Mouse (Mus musculus): ENCODE measurements around the gene Epo. TPM values are rescaled to one million over a fixed set of nuclear protein-coding genes. Genes with fewer than 3 reads are reported as not detected.
A peak's percentile ranks its signal among the peaks of the same experiment; 100 is the strongest.

Gene Epo
- polyA plus RNA-seq, 1 experiment from 2014 or later, result 0.96 TPM

DNA sequence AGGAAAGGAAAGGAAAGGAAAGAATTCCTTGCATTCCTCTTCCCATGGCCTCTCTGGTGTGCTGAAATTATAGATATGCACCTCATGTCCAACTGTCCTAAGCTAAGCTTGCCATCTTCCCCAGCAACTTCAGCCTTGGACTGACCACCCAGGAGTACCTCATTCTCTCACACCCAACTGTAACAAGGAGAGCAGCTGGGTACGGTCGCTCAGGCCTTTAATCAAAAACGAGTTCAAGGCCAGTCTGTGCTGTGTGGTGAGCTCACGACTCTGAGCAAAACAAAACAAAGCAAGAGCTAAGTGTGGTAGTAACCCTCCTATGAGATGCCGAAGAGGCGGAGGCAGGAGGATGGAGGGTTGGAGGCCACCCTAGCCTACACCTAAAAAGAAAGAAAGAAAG, 7.9 kb upstream of the Epo start:
- ATAC-seq (ENCODE audit: low read depth) (no peak), DNase-seq (no peak)
- H3K27me3 ChIP-seq, result peaks cover 13% of the 10 kb centered on the region; the same call in 1 of the 2 replicates
- H3K4me3 ChIP-seq (replicated peaks), result no peak overlapping the region
- H3K27ac ChIP-seq, result no peak overlapping the region
- H3K4me1 ChIP-seq (replicated peaks), result no peaks in the 10 kb centered on the region
- 69% methylated on average over 6 of the region's 6 CpGs for WGBS (ENCODE audit: insufficient replicate concordance)
- H3K36me3 ChIP-seq, result no peaks in the 10 kb centered on the region
- H3K4me2 ChIP-seq, result no peak overlapping the region
- H3K9ac ChIP-seq, result no peak overlapping the region
- no peaks in the 10 kb centered on the region for H3K9me3 ChIP-seq (replicated peaks)

- H3K9me3 ChIP-seq (replicated peaks), result no peaks in the 10 kb centered on the region
- DNase-seq, result no peak
- peaks cover 9% of the 10 kb centered on the region; the same call in 1 of the 2 replicates for H3K27me3 ChIP-seq
- H3K4me3 ChIP-seq (replicated peaks), result no peak overlapping the region
- H3K9ac ChIP-seq, result no peak overlapping the region
- WGBS (ENCODE audit: insufficient replicate concordance), result 67% methylated on average over 7 of the region's 7 CpGs
- H3K4me1 ChIP-seq (replicated peaks), result 0 out of 2 replicates have a peak, but pooled peaks cover 4% of the 10 kb centered on the region
- H3K36me3 ChIP-seq, result no peaks in the 10 kb centered on the region
- H3K27ac ChIP-seq, result no peak overlapping the region
- ATAC-seq (ENCODE audit: low read depth), result no peak
- no peak overlapping the region for H3K4me2 ChIP-seq
Observed at GRCm38 (mm10) chr5:137539291-137539801, 6.3 kb upstream of the Epo start.

- Histone ChIP-seq H3K27ac (no peak overlapping the region), H3K4me3 (replicated peaks) (no peak overlapping the region), H3K9me3 (replicated peaks) (no peaks in the 10 kb centered on the region), H3K36me3 (no peaks in the 10 kb centered on the region), H3K4me2 (no peak overlapping the region), H3K4me1 (replicated peaks) (peaks cover 10% of the 10 kb centered on the region), H3K27me3 (peaks cover 9% of the 10 kb centered on the region; the same call in 1 of the 2 replicates), H3K9ac (no peak overlapping the region)
- WGBS (ENCODE audit: insufficient replicate concordance), result 48% methylated on average over 4 of the region's 4 CpGs
- DNase-seq (no peak), ATAC-seq (ENCODE audit: low read depth) (no peak)
Observed at GRCm38 (mm10) chr5:137537461-137537860, 4.4 kb upstream of the Epo start.

DNA sequence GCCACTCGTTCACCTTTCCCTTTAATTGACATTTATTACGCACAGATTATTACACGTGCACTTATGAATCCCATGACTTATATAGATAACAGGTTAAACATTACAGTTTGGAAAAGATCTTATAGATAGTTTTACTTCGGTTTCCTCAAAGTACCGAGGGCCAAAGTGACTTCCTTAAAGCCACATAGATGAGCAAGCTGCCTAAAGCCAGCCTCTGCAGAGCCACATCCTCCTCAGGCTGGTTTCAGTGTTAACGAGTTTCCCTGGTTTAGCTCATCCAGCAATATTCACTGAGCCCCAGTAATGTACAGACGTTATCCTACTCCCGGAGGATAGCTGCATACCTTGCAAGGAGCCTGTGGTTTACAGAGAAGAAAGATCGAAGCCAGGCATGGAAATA, 2.3 kb upstream of the Epo start:
- no peak for ATAC-seq (ENCODE audit: low read depth)
- peaks cover 29% of the 10 kb centered on the region for H3K4me1 ChIP-seq (replicated peaks)
- H3K36me3 ChIP-seq, result peaks cover 3% of the 10 kb centered on the region
- 56% methylated on average over 9 of the region's 9 CpGs for WGBS (ENCODE audit: insufficient replicate concordance)
- no peak overlapping the region for H3K9ac ChIP-seq
- H3K4me3 ChIP-seq (replicated peaks), result no peak overlapping the region
- no peak for DNase-seq
- peaks cover 9% of the 10 kb centered on the region; the same call in 1 of the 2 replicates for H3K27me3 ChIP-seq
- no peak overlapping the region for H3K4me2 ChIP-seq
- no peaks in the 10 kb centered on the region for H3K9me3 ChIP-seq (replicated peaks)
- no peak overlapping the region for H3K27ac ChIP-seq

DNA sequence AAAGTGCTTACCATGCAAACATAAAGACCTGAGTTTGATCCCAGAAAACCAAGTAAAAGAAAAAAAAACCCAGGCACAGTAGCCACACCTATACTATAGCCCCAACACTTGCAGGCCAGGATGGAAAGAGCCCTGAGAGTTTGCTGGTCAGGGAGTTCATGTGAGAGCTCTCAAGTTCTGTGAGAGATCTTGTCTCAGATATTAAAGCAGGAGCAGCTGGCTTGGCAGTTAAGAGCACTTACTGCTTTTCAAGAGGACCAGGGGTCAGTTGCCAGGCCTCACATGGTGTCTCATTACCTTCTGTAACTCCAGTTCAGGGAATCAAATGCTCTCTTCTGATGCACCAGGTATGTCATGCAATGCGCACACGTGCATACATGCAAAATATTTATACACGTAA, 1.7 kb upstream of the Epo start:
- Histone ChIP-seq H3K36me3 (peaks cover 9% of the 10 kb centered on the region), H3K4me3 (replicated peaks) (no peak overlapping the region), H3K27ac (no peak overlapping the region), H3K4me1 (replicated peaks) (peaks cover 34% of the 10 kb centered on the region), H3K27me3 (peaks cover 9% of the 10 kb centered on the region; the same call in 1 of the 2 replicates), H3K4me2 (no peak overlapping the region), H3K9me3 (replicated peaks) (no peaks in the 10 kb centered on the region), H3K9ac (no peak overlapping the region)
- ATAC-seq (ENCODE audit: low read depth) (no peak), DNase-seq (no peak)
- 84% methylated on average over 3 of the region's 3 CpGs for WGBS (ENCODE audit: insufficient replicate concordance)

- Histone ChIP-seq H3K9ac (peak overlapping the region; percentile 95), H3K4me3 (replicated peaks) (peak overlapping the region; percentile 93), H3K27ac (peak overlapping the region; percentile 92), H3K36me3 (peaks cover 29% of the 10 kb centered on the region), H3K9me3 (replicated peaks) (no peaks in the 10 kb centered on the region), H3K4me2 (peak overlapping the region; percentile 99), H3K4me1 (replicated peaks) (peaks cover 50% of the 10 kb centered on the region), H3K27me3 (no peaks in the 10 kb centered on the region)
- DNase-seq (no peak), ATAC-seq (ENCODE audit: low read depth) (peak; percentile 28)
- WGBS (ENCODE audit: insufficient replicate concordance), result 0% methylated on average over 9 of the region's 12 CpGs
Observed at GRCm38 (mm10) chr5:137532808-137533116, 280 bp downstream of the Epo start.

DNA sequence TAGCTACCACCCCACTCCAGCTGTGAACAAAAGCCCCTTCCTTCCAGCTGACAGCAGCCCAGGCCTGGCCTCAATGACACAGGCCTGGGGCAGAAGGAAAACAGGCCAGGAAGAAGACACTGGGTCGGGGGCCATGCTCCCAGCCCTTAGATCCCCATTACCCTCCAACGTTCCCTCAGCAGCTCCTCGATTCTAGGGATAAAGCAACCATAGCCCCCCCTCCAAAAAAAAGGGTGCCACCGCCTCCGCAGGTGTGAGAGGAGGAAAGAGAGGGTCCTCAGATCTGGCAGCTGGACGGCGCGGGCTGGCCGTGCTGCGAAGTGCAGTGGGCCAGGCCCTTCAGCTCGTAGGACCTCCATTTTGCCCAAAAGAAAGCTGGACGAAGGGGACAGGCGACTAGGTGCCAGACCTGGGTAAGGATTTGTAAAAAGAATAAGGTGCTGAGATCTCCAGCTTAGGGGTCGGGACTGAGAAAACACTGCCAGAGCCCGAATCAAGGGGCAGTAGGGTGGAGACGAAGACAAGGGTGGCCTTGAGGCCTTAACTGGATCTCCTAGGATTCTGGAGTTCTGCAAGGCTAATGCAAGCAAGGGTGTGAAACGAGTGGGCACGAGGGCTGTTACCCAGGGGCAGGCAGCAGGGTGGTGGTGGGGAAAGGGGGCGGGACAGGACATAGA, 773 bp downstream of the Epo start:
- Histone ChIP-seq H3K9me3 (replicated peaks) (no peaks in the 10 kb centered on the region), H3K4me2 (peak overlapping the region; percentile 99), H3K9ac (peak overlapping the region; percentile 95), H3K27ac (peak overlapping the region; percentile 92), H3K4me1 (replicated peaks) (peaks cover 54% of the 10 kb centered on the region), H3K4me3 (replicated peaks) (peak overlapping the region; percentile 93), H3K27me3 (no peaks in the 10 kb centered on the region), H3K36me3 (peaks cover 34% of the 10 kb centered on the region)
- no peak for ATAC-seq (ENCODE audit: low read depth)
- 0% methylated on average over 19 of the region's 19 CpGs for WGBS (ENCODE audit: insufficient replicate concordance)
- DNase-seq, result no peak

GRCm38 (mm10) chr5:137531414-137532130, 1.5 kb downstream of the Epo start:
- under 1% methylated on average over 50 of the region's 51 CpGs for WGBS (ENCODE audit: insufficient replicate concordance)
- H3K9ac ChIP-seq, result peak overlapping the region; percentile 95
- H3K27ac ChIP-seq, result peak overlapping the region; percentile 92
- no peaks in the 10 kb centered on the region for H3K9me3 ChIP-seq (replicated peaks)
- H3K36me3 ChIP-seq, result peaks cover 41% of the 10 kb centered on the region
- H3K4me1 ChIP-seq (replicated peaks), result peaks cover 61% of the 10 kb centered on the region
- no peaks in the 10 kb centered on the region for H3K27me3 ChIP-seq
- DNase-seq (no peak), ATAC-seq (ENCODE audit: low read depth) (peak; percentile 34)
- H3K4me3 ChIP-seq (replicated peaks), result peak overlapping the region; percentile 93
- peak overlapping the region; percentile 99 for H3K4me2 ChIP-seq

DNA sequence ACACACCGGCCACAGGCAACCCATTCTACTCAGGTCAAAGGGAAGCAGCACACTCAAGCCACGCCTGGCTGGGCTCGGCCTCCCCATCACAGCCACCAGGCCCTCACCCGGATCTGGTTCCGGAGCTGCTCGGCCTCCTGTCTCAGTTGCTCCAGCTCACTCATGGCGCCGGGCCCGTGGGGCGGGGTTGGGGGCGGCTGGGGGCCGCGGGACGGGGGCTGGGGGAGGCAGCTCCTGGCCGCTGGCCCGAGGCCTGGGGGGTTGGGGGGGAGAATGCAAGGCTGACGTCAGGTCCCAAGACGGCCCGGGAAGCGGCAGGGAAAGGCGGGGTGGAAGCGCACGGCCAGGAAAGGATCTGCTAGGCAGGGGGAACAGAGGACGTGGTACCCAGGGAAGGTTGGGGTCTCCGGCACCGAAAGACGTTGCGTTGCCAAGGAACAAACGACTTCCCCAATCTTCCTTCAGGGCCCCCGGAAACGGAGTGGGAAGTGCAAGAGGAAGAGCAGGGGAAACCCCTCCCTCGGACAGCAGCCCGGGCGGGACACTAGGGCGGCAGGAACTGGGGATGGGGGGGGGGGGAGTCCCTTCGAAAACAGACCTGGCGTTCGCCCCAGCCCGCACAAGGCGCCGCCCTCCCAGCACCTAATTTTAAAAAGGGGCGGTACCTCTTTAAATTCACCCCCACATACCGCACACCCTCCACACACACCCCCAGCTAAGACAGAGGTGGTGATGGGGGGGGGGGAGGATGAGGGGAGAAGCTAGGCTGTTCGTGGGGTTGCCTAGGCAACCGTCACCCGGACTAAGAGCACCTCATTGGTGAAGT, 2.2 kb downstream of the Epo start:
- Histone ChIP-seq H3K9ac (peak overlapping the region; percentile 95), H3K9me3 (replicated peaks) (no peaks in the 10 kb centered on the region), H3K4me2 (peak overlapping the region; percentile 99), H3K27ac (peak overlapping the region; percentile 92), H3K4me1 (replicated peaks) (peaks cover 69% of the 10 kb centered on the region), H3K36me3 (peaks cover 47% of the 10 kb centered on the region), H3K27me3 (no peaks in the 10 kb centered on the region), H3K4me3 (replicated peaks) (peak overlapping the region; percentile 93)
- peak; percentile 4 for ATAC-seq (ENCODE audit: low read depth)
- WGBS (ENCODE audit: insufficient replicate concordance), result 6% methylated on average over 44 of the region's 46 CpGs
- DNase-seq, result no peak

GRCm38 (mm10) chr5:137530075-137530474, 3.0 kb downstream of the Epo start:
- Histone ChIP-seq H3K4me2 (peak overlapping the region; percentile 99), H3K4me3 (replicated peaks) (peak overlapping the region; percentile 93), H3K36me3 (peaks cover 55% of the 10 kb centered on the region), H3K27ac (peak overlapping the region; percentile 92), H3K9me3 (replicated peaks) (no peaks in the 10 kb centered on the region), H3K4me1 (replicated peaks) (peaks cover 75% of the 10 kb centered on the region), H3K9ac (0 out of 2 replicates have a peak overlapping the region, but pooled peaks have one; percentile 95), H3K27me3 (no peaks in the 10 kb centered on the region)
- DNase-seq (no peak), ATAC-seq (ENCODE audit: low read depth) (no peak)
- WGBS (ENCODE audit: insufficient replicate concordance), result 86% methylated on average over 8 of the region's 8 CpGs
